Comparison of ENCODE assay signal across 11 mouse cellular contexts in genomic region chr6:86028150-86028549, GRCm38 (mm10). TPM values are rescaled to one million over a fixed set of nuclear protein-coding genes. Genes with fewer than 3 reads are reported as not detected.
A peak's percentile ranks its signal among the peaks of the same experiment; 100 is the strongest.
DNase-seq lines count a peak whose midpoint lies in the region; ATAC-seq and TF ChIP-seq lines count a peak whose summit lies in the region.
"Had no signal": no experiment of that assay in that cellular context is flagged by ENCODE, and none has a peak within 500 bp of the region (broad histone marks: within the 10 kb centered on the region; RNA-seq: fewer than 3 reads in every experiment).

No protein-coding gene starts in this region.

- intact Hi-C loops in left cerebral cortex, postnatal 25 days (cut with DNase I): loop anchor here (2.0 to 5.0 kb wide), 2 partner anchors 59 to 339 kb away; partner anchors contain the start of gene Fam136a

- H3K27me3 ChIP-seq in kidney, embryonic 15.5 days: peaks cover 37% of the 10 kb centered on the region
- H3K27me3 ChIP-seq in forebrain, embryonic 10.5 days (ENCODE audit: poor library complexity, severe bottlenecking): peaks cover 55% of the 10 kb centered on the region
- peaks cover 18% of the 10 kb centered on the region for H3K27me3 ChIP-seq in intestine, embryonic 14.5 days (replicated peaks; ENCODE audit: control insufficient read depth, insufficient read depth, low read length)
- H3K27me3 ChIP-seq in midbrain, postnatal 0 days (ENCODE audit: insufficient read depth, low read length): no peaks in the 10 kb centered on the region

- H3K9me3 ChIP-seq in kidney, embryonic 15.5 days (replicated peaks): no peaks in the 10 kb centered on the region
- no peaks in the 10 kb centered on the region for H3K9me3 ChIP-seq in forebrain, embryonic 10.5 days
- no peaks in the 10 kb centered on the region for H3K9me3 ChIP-seq in intestine, embryonic 14.5 days (ENCODE audit: control insufficient read depth, low read length)
- H3K9me3 ChIP-seq in midbrain, postnatal 0 days (ENCODE audit: low read length): no peaks in the 10 kb centered on the region

- peak overlapping the region; percentile 95 for H3K4me2 ChIP-seq in kidney, embryonic 15.5 days
- peak overlapping the region; percentile 76 for H3K4me2 ChIP-seq in intestine, embryonic 14.5 days (ENCODE audit: low read length)
- H3K4me2 ChIP-seq in midbrain, postnatal 0 days (ENCODE audit: low read depth, low read length, poor library complexity, severe bottlenecking): peak overlapping the region; percentile 70

- peak overlapping the region; percentile 52 for H3K4me3 ChIP-seq in kidney, embryonic 15.5 days (replicated peaks)
- H3K4me3 ChIP-seq in forebrain, embryonic 10.5 days: peak overlapping the region; percentile 78
- peak overlapping the region; percentile 44; the same call in 1 of the 2 replicates for H3K4me3 ChIP-seq in intestine, embryonic 14.5 days (ENCODE audit: low read depth, low read length)
- H3K4me3 ChIP-seq in midbrain, postnatal 0 days (ENCODE audit: low read depth, low read length): peak overlapping the region; percentile 76
- H3K4me3 ChIP-seq: erythroblast, embryonic 14.5 days had no signal

- ATAC-seq in kidney, embryonic 15.5 days (replicated peaks; ENCODE audit: low FRiP score): no peak
- no peak for ATAC-seq in intestine, embryonic 14.5 days (replicated peaks; ENCODE audit: low FRiP score, low TSS enrichment, low read depth)
- ATAC-seq in midbrain, postnatal 0 days (ENCODE audit: low FRiP score): peak; percentile 53; the same call in 1 of the 2 replicates

- TF ChIP-seq CTCF in midbrain, postnatal 0 days (IDR thresholded peaks at IDR 0.05): no peak

- H3K9ac ChIP-seq in kidney, embryonic 15.5 days: no peak overlapping the region; the same call in 1 of the 2 replicates
- peak overlapping the region; percentile 40; the same call in 1 of the 2 replicates for H3K9ac ChIP-seq in intestine, embryonic 14.5 days (ENCODE audit: low read length)
- H3K9ac ChIP-seq in midbrain, postnatal 0 days (replicated peaks; ENCODE audit: low read length, poor library complexity, severe bottlenecking): peak overlapping the region; percentile 96

- no peak for DNase-seq in kidney, postnatal 36 days
- DNase-seq in forebrain, embryonic 10.5 days (ENCODE audit: extremely low spot score, low spot score): no peak
- DNase-seq in intestine, embryonic 14.5 days (ENCODE audit: low spot score): no peak
- no peak for DNase-seq in midbrain, postnatal 0 days (ENCODE audit: low spot score)
- no peak for DNase-seq in left cerebral cortex, postnatal 25 days (ENCODE audit: low spot score in 2 of 2)
- DNase-seq in embryo, embryonic 10 days (ENCODE audit: low spot score): no peak
- no peak for DNase-seq in ovary, postnatal 14 days (ENCODE audit: low spot score)
- DNase-seq: kidney, adult 8-10 months had no signal

- WGBS in kidney, embryonic 15.5 days: 71% methylated on average over 2 of the region's 2 CpGs
- WGBS in forebrain, embryonic 10.5 days: 66% methylated on average over 2 of the region's 2 CpGs
- 71% methylated on average over 2 of the region's 2 CpGs for WGBS in intestine, embryonic 14.5 days
- WGBS in midbrain, postnatal 0 days: 33% methylated on average over 2 of the region's 2 CpGs

- H3K27ac ChIP-seq in kidney, embryonic 15.5 days: no peak overlapping the region
- peak overlapping the region; percentile 89 for H3K27ac ChIP-seq in forebrain, embryonic 10.5 days
- no peak overlapping the region for H3K27ac ChIP-seq in intestine, embryonic 14.5 days (ENCODE audit: low read depth)
- H3K27ac ChIP-seq in midbrain, postnatal 0 days (ENCODE audit: low read depth, low read length): peak overlapping the region; percentile 97

- no peaks in the 10 kb centered on the region for H3K36me3 ChIP-seq in kidney, embryonic 15.5 days
- no peaks in the 10 kb centered on the region for H3K36me3 ChIP-seq in forebrain, embryonic 10.5 days (replicated peaks)
- no peaks in the 10 kb centered on the region for H3K36me3 ChIP-seq in intestine, embryonic 14.5 days (ENCODE audit: control insufficient read depth, insufficient read depth, low read length)
- H3K36me3 ChIP-seq in midbrain, postnatal 0 days (ENCODE audit: insufficient read depth, low read length): no peaks in the 10 kb centered on the region

- peaks cover 15% of the 10 kb centered on the region for H3K4me1 ChIP-seq in kidney, embryonic 15.5 days
- peaks cover 25% of the 10 kb centered on the region for H3K4me1 ChIP-seq in forebrain, embryonic 10.5 days
- H3K4me1 ChIP-seq in intestine, embryonic 14.5 days (replicated peaks; ENCODE audit: control insufficient read depth, insufficient read depth, low read length): 0 out of 2 replicates have a peak, but pooled peaks cover 3% of the 10 kb centered on the region
- H3K4me1 ChIP-seq in midbrain, postnatal 0 days (ENCODE audit: insufficient read depth, low read length): peaks cover 16% of the 10 kb centered on the region; the same call in 1 of the 2 replicates

RNA-seq across cellular contexts. Expression of gene Add2, which starts 0.3 kb away (rescaled TPM):
- polyA plus RNA-seq in kidney, embryonic 15.5 days (2015; fragmentation: Nextera tagmentation; extraction: Ambion mirVana): 5.9 and 7.2 TPM in 2 replicates
- 30.7 and 36.5 TPM in 2 replicates for polyA plus RNA-seq in forebrain, embryonic 10.5 days (2016; fragmentation: Nextera tagmentation; extraction: Ambion mirVana)
- 7.4 and 7.7 TPM in 2 replicates for polyA plus RNA-seq in intestine, embryonic 14.5 days (2014; fragmentation: Nextera tagmentation; extraction: Ambion mirVana)
- 159 and 196 TPM in 2 replicates for total RNA-seq in midbrain, postnatal 0 days (2014; rRNA removed)
- 118 and 124 TPM in 2 replicates for polyA plus RNA-seq in midbrain, postnatal 0 days (2015; fragmentation: Nextera tagmentation; extraction: Ambion mirVana)
- 100 to 1,000 TPM; 232 to 242 TPM for total RNA-seq in left cerebral cortex, postnatal 25 days (2021)

RNA-seq across cellular contexts. Expression of gene Figla, which starts 12.2 kb away (rescaled TPM):
- polyA plus RNA-seq in kidney, embryonic 15.5 days (2015; fragmentation: Nextera tagmentation; extraction: Ambion mirVana): not detected in 2 replicates
- polyA plus RNA-seq in forebrain, embryonic 10.5 days (2016; fragmentation: Nextera tagmentation; extraction: Ambion mirVana): not detected in 2 replicates
- polyA plus RNA-seq in intestine, embryonic 14.5 days (2014; fragmentation: Nextera tagmentation; extraction: Ambion mirVana): not detected in 2 replicates
- not detected in 2 replicates for total RNA-seq in midbrain, postnatal 0 days (2014; rRNA removed)
- not detected in 2 replicates for polyA plus RNA-seq in midbrain, postnatal 0 days (2015; fragmentation: Nextera tagmentation; extraction: Ambion mirVana)
- total RNA-seq in left cerebral cortex, postnatal 25 days (2021): not detected
- polyA plus RNA-seq: erythroblast, embryonic 14.5 days; spleen, adult 2 months had no signal

Comparison
In these comparisons a context has a peak if more than half of its experiments do, and no peak if none do; other contexts are left out.
1. H3K27ac ChIP-seq: peak in forebrain, embryonic 10.5 days (single experiment) and midbrain, postnatal 0 days (single experiment); none in kidney, embryonic 15.5 days (single experiment) and intestine, embryonic 14.5 days (single experiment).
2. Peak in every context shown above with its lines, with median percentiles within 50 percentile points of each other: H3K4me2 ChIP-seq and H3K4me3 ChIP-seq.